Mouse (Mus musculus): ENCODE measurements around the gene Crygc.
"Not testable (repeated sequence)": the region's sequence is repeated elsewhere in the genome, so short reads cannot be mapped to it uniquely, and the experiment has no call there.

Gene Crygc

GRCm38 (mm10) chr1:65051696-65052095, 21.8 kb downstream of the Crygc start:
- DNase-seq = no peak

DNA sequence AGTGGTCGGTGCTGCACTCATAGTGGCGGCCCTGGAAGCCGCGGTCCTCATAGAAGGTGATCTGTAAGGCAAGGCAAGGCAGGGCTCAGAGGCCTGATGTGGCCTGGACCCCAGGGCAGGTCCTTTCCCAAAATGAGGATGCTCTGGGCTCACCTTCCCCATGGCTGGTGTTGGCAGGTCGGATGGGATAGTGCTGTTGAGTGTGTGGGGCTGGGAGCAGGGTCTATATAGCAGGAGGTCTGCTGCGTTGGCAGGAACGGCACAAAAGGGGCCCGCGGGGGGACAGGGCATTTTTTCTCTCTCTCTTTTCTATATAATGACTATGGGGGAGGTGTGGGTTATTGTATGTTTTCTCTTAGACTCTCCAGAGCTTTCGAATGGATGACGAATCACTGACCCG, 22.5 kb downstream of the Crygc start, which contains the start of gene Cryge:
Gene Cryge (minus strand): TSS at position 198 of the 400 bp plus-strand sequence.
- DNase-seq = not testable (repeated sequence)

DNA sequence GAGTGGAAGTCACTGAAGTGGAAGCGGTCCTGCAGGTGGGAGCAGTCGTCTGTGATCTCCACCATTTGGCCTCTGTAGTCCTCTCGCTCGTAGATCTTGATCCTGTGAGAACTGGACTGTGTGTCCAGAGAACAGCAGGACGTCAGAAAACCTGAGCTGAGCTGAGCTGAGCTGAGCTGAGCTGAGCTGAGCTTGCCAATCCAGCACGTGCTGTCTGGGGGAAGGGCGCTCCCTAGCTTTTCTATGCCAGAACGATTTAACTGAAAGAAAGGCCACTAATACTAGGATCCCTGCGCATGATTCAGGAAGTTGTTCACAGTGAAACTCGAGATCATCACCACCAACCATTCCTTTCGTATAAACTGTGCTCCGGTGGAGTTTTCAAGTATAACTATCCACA, 24.7 kb downstream of the Crygc start:
- DNase-seq = no peak

DNA sequence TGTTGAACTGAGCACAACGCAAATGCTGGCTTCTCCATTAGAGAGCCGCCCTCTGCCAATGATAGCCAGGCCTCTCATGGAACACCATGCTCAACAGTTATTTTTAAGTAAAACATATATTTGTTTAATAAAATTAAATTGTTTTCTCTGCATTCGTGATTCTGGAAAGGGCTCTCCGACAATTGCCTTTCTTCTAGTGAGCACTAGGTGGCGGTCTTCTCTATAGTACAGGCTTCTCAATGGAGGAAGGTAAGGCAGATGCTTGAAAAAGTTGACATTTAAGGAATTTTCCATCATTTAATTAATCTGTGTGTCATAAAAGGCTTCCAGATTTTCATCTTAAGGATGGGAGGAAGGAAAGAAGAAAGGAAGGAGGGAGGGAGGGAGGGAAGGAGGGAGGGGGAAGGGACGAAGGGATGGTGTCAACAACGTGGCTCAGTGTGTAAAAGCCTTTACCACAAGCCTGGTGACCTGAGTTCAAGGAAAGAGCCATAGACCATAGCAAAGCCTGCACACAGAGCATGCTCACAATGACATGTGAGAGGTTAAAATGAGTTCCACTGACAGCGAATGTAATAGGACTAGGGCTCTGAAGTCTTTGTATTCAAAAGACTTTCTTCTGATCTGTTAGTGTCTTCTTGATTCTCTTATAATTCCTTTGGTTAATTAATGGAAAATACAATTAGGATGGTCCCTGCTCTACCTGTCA, 26.9 kb downstream of the Crygc start:
- peak; percentile 4 for DNase-seq

GRCm38 (mm10) chr1:65043433-65043832, 30.1 kb downstream of the Crygc start:
- no peak for DNase-seq

- DNase-seq = no peak
These were observed 31.7 kb downstream of the Crygc start for GRCm38 (mm10) chr1:65041837-65042236.

DNA sequence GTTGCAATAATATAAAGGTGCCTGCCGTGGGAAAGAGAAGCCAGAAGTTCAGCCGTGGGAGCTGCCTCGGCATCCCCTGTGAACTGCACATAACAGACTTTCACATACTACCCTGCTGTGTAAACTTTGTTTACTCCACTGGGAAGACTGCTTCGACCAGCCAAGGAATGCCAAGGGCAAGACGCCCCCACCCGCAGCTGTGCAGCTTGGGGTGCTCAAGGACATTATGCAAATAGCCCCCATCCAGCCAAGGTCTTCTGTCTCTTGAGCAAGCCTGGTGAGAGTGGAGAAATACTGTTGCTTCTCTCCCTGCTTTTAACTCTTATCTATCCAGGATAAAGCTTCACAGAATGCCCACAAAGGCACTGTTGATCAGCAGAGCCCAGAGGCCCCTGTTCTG, 32.7 kb downstream of the Crygc start:
- no peak for DNase-seq

DNA sequence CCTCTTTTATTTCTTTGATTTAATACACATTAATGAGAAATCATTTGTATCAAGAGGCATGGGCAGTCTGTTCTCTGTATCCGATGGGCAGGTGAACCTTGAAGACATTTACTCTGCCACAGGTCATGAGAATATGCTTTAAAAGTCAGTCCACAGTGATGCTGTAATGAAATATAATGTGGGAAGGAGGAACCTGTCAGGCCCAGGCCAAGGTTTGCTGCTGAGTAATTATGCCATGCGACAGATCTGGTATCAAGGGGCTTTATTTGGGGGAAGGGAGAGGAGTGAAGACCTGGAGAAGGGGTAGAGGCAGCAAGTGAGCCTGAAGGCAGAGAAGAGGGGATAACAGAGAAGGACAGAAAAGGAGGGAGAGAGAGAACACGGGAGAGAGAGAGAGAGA, 33.8 kb downstream of the Crygc start:
- DNase-seq = no peak

DNA sequence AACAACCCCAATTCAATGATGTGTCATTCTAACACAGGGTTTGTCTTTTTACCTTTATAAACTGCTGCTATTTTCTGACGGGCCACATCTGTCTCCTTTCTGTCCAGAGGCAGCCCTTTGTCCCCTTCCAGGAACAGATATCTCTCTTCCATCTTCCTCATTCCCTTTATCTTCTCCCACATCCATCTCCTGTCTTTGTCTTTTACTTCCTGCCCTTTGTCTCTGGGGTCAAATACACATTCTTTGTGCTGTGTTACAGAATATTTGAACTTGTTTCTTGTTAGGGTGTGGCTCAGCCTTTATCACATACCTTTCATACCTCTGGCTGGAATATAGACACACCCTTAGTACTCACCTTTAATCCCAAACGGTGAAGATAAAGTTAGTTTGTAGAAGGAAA, 35.9 kb downstream of the Crygc start:
- DNase-seq = no peak

DNA sequence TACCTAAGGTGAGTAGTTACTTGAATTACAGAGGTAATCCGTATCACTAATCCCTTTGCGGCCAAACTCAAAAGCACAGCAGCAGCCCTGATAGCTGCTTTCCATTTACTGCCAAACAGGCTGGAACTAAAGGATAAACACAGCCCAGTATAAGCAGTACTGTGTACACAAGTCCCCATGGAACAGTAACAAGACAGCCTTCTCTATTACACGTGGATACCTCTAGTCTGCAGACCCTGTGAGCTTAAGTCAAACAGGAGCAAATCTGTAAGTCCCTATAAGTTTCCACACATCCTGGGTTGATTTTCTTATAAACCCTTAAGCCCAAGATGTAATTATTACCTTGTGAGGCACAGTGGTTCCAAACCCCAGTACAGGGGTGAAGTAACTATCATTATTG, 38.0 kb downstream of the Crygc start:
- DNase-seq = no peak

DNA sequence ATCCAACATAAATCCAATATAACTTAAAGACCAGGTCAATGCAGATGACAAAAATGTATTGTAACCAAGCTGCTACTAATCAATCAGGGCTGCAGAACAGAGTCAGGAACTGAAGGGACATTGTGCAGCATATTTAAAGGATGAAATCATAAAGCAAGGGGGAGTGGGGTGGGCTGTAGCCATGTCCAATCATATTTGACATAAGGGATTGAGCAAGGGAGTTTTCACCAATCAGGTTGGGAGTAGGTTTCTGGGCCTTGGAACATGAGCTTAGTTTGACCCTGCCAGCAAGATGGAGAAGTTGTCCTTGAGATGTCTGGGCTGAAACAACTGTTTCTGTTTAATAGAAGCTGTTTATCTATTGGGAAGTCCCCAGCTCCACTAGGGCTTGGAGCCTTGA, 40.8 kb downstream of the Crygc start, which contains the start of gene Akr1cl:
Gene Akr1cl (minus strand): TSS at position 119 of the 400 bp plus-strand sequence.
- no peak for DNase-seq

GRCm38 (mm10) chr1:65028206-65028605, 45.3 kb downstream of the Crygc start:
- DNase-seq = no peak

Data from thymus, postnatal 14 days (tissue).